In the genomic region with DNA sequence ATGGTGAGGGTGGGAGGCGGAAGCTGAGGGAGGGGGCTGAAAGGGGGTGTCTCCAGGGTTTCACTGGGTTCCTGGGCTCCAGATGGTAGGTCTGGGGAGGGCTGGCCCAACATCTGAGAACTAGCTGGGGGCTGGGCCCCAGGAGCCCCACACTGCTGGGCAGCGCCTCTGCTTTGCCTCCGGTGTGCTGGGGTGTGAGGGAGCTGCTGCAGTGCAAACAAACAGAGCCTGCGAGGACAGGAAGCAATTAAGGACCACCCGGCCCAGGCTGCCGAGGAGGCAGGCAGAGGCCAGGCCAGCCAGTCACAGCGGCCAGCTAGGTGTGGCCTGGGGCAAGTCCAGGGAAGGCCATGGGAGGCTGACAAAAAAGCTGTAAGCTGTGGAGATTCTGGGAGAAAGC, we compare ENCODE assay signal across 17 mouse cellular contexts.
DNase-seq lines count a peak whose midpoint lies in the region; ATAC-seq lines count a peak whose summit lies in the region.
"Had no signal": no experiment of that assay in that cellular context is flagged by ENCODE, and none has a peak within 500 bp of the region (broad histone marks: within the 10 kb centered on the region; RNA-seq: fewer than 3 reads in every experiment).

No protein-coding gene starts in this region.

- H3K27me3 ChIP-seq in kidney, embryonic 15.5 days: peaks cover 74% of the 10 kb centered on the region
- H3K27me3 ChIP-seq in embryonic facial prominence, embryonic 12.5 days: peaks cover 62% of the 10 kb centered on the region

- H3K36me3 ChIP-seq in kidney, embryonic 15.5 days: no peaks in the 10 kb centered on the region
- no peaks in the 10 kb centered on the region for H3K36me3 ChIP-seq in embryonic facial prominence, embryonic 12.5 days
- H3K36me3 ChIP-seq: limb, embryonic 15.5 days; neural tube, embryonic 12.5 days had no signal

- H3K4me2 ChIP-seq in kidney, embryonic 15.5 days: no peak overlapping the region
- H3K4me2 ChIP-seq in embryonic facial prominence, embryonic 12.5 days (replicated peaks): no peak overlapping the region
- H3K4me2 ChIP-seq: limb, embryonic 15.5 days; neural tube, embryonic 12.5 days had no signal

- DNase-seq in kidney, adult 9 months: no peak
- peak; percentile 42 for DNase-seq in retina, postnatal 1 day
- no peak for DNase-seq in retina, embryonic 14.5 days (ENCODE audit: low spot score)
- DNase-seq in adipocyte (ENCODE audit: low spot score): no peak
- DNase-seq: adrenal gland, postnatal 10 days; cerebellum, adult 8-10 months; kidney, postnatal 14 days; liver, postnatal 0 days; right cerebral cortex, postnatal 4 days; thymus, adult 2 months had no signal

- H3K27ac ChIP-seq in kidney, embryonic 15.5 days: peak overlapping the region; percentile 56
- 0 out of 2 replicates have a peak overlapping the region, but pooled peaks have one; percentile 23 for H3K27ac ChIP-seq in embryonic facial prominence, embryonic 12.5 days
- H3K27ac ChIP-seq: hindbrain, postnatal 0 days; limb, embryonic 15.5 days; neural tube, embryonic 12.5 days had no signal

- H3K9ac ChIP-seq in kidney, embryonic 15.5 days: no peak overlapping the region
- H3K9ac ChIP-seq in embryonic facial prominence, embryonic 12.5 days: no peak overlapping the region
- H3K9ac ChIP-seq: limb, embryonic 15.5 days; liver, postnatal 0 days; neural tube, embryonic 12.5 days had no signal

- ATAC-seq in kidney, embryonic 15.5 days (replicated peaks; ENCODE audit: low FRiP score): peak; percentile 34
- ATAC-seq in embryonic facial prominence, embryonic 12.5 days (ENCODE audit: insufficient number of reproducible peaks, insufficient read depth, low FRiP score, low TSS enrichment): no peak
- ATAC-seq in megakaryocyte progenitor cell, adult 5-6 weeks (replicated peaks; ENCODE audit: poor library complexity): no peak
- ATAC-seq: CD4-positive, CD25-positive, alpha-beta regulatory T cell, adult 4 months; hindbrain, postnatal 0 days; liver, postnatal 0 days had no signal

- H3K4me1 ChIP-seq in kidney, embryonic 15.5 days: peaks cover 61% of the 10 kb centered on the region
- peaks cover 20% of the 10 kb centered on the region; the same call in 1 of the 2 replicates for H3K4me1 ChIP-seq in embryonic facial prominence, embryonic 12.5 days

- no peak overlapping the region for H3K4me3 ChIP-seq in kidney, embryonic 15.5 days (replicated peaks)
- H3K4me3 ChIP-seq in embryonic facial prominence, embryonic 12.5 days: no peak overlapping the region
- H3K4me3 ChIP-seq: limb, embryonic 15.5 days; neural tube, embryonic 12.5 days had no signal

- WGBS in kidney, embryonic 15.5 days: 24% methylated on average over 7 of the region's 7 CpGs
- WGBS in embryonic facial prominence, embryonic 12.5 days: 21% methylated on average over 7 of the region's 7 CpGs

- no peaks in the 10 kb centered on the region for H3K9me3 ChIP-seq in kidney, embryonic 15.5 days (replicated peaks)
- no peaks in the 10 kb centered on the region for H3K9me3 ChIP-seq in embryonic facial prominence, embryonic 12.5 days
- H3K9me3 ChIP-seq: limb, embryonic 15.5 days; neural tube, embryonic 12.5 days had no signal
